Mouse (Mus musculus) stomach, embryonic 15.5 days (tissue): ENCODE data around the gene Slc16a4. TPM values are rescaled to one million over a fixed set of nuclear protein-coding genes. Genes with fewer than 3 reads are reported as not detected.

Experiments
- ATAC-seq: fragments of 200-750 bp; cut with Nextera tagmentation; 2 replicates; pipeline ENCODE4 v1.8.0; 2017; ENCODE audit warnings: low read depth, moderate number of reproducible peaks, moderate TSS enrichment; ENCODE audit not compliant: insufficient read depth, low FRiP score
- H3K27ac ChIP-seq: fragments of 300-500 bp; sonication (generic); 2 replicates; pipeline ENCODE4 v1.5.1; 2015; ENCODE audit warnings: mild to moderate bottlenecking, inconsistent platforms
- H3K27me3 ChIP-seq: fragments of 300-500 bp; sonication (generic); replicated peaks from 2 replicates; pipeline ENCODE4 v1.6.1; 2015; ENCODE audit warnings: inconsistent platforms
- H3K36me3 ChIP-seq: fragments of 300-500 bp; sonication (generic); 2 replicates; pipeline ENCODE4 v1.6.1; 2015; ENCODE audit warnings: inconsistent platforms
- H3K4me1 ChIP-seq: fragments of 300-500 bp; sonication (generic); 2 replicates; pipeline ENCODE4 v1.6.1; 2015; ENCODE audit warnings: inconsistent platforms
- H3K4me2 ChIP-seq: fragments of 300-500 bp; sonication (generic); 2 replicates; pipeline ENCODE4 v1.6.1; 2015; ENCODE audit warnings: mild to moderate bottlenecking, inconsistent platforms
- H3K4me3 ChIP-seq: fragments of 300-500 bp; sonication (generic); replicated peaks from 2 replicates; pipeline ENCODE4 v1.5.1; 2015; ENCODE audit warnings: inconsistent platforms
- H3K9ac ChIP-seq: fragments of 300-500 bp; sonication (generic); 2 replicates; pipeline ENCODE4 v1.6.1; 2015; ENCODE audit warnings: inconsistent platforms
- H3K9me3 ChIP-seq: fragments of 300-500 bp; sonication (generic); 2 replicates; pipeline ENCODE4 v1.6.1; 2016; ENCODE audit warnings: inconsistent platforms
- WGBS: fragments of 180-500 bp; shearing (Covaris S2); methylation state at CpG from one replicate; pipeline ENCODE4 v1.1.7; 2015; 5-methylcytosine and 5-hydroxymethylcytosine counted together
- polyA plus RNA-seq: library from polyadenylated mRNA; unstranded; fragments of >200 nt; fragmentation: Nextera tagmentation; extraction: Ambion mirVana; gene quantifications from 2 replicates; pipeline ENCODE4 v1.2.1, GENCODE M21; 2015

Slc16a4 gene
- 2.6 and 2.9 TPM in 2 replicates for polyA plus RNA-seq

GRCm38 (mm10) chr3:107290764-107291381 is at the start of gene Slc16a4:
TSS of gene Slc16a4 (plus strand) at chr3:107291230.
- H3K9ac ChIP-seq = no peak within 1 kb of the TSS
- no peaks in the 10 kb centered on the region for H3K36me3 ChIP-seq
- H3K4me3 ChIP-seq = no peak within 1 kb of the TSS
- H3K27me3 ChIP-seq = no peaks in the 10 kb centered on the region
- H3K27ac ChIP-seq = no peak within 1 kb of the TSS
- WGBS = 20% methylated on average over 9 of the region's 9 CpGs
- H3K9me3 ChIP-seq = no peaks in the 10 kb centered on the region
- H3K4me1 ChIP-seq = 0 out of 2 replicates have a peak, but pooled peaks cover 6% of the 10 kb centered on the region
- ATAC-seq = peak; percentile 85
- peak within 1 kb of the TSS; percentile 25; the same call in 1 of the 2 replicates for H3K4me2 ChIP-seq

DNA sequence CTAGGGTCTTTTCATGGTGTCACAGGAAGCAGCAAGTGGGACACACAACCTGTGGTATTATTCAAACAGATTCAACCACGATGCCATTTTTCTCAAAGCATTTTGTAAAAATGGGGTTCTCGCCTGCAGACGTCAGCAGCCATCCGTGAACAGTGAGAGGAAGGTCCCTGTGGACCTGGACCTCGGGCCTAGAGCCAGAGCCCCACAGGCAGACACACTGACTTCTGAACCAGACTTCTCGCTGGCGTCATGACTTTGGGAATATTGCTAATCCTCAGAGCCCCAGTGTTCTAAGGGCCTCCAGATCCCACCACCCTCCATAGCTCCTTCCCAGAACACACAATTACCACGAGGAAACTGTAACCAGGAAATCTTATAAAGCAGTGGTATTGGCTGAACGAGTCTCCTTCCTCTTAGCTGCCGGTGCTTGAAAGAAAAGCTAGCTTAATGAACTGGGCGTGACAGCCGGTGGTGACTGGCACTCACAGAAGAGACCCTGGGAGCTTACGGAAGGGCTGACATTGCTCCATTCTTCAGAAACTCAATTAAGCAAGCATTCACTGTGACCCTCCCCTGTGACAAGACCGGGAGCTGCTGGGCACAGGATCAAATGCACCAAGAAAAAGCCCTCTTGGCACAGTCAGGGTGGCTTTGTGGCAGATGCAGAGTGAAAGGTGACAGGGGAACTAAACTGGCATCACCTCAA is 49.5 kb upstream of the Slc16a4 start:
- no peak for ATAC-seq
- no peaks in the 10 kb centered on the region for H3K4me1 ChIP-seq
- no peak overlapping the region for H3K4me3 ChIP-seq

DNA sequence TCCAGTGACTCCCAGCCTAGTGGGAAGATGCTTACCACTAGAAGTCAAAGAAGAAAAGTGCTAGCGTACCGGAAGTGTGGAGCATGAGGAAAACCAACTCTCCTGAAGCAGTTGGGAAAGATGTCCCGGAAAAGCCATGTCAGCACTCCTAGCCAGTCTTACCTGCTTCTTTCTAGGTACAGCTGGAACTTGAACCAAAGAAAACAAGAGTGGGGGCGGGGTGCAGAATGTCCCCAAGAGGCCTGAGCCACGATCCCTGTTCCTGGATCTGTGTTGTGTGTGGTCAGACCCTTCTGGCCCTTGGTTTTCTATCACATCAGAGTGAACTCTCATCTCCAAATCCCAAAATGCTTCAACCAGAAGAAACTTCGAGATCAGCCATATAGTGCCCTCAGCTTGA is 44.2 kb upstream of the Slc16a4 start:
- Histone ChIP-seq H3K9me3 (no peaks in the 10 kb centered on the region), H3K4me2 (no peak overlapping the region), H3K4me1 (no peaks in the 10 kb centered on the region), H3K27me3 (no peaks in the 10 kb centered on the region), H3K4me3 (no peak overlapping the region), H3K27ac (no peak overlapping the region), H3K36me3 (no peaks in the 10 kb centered on the region), H3K9ac (no peak overlapping the region)
- ATAC-seq = no peak
- WGBS = 81% methylated on average over 6 of the region's 6 CpGs

More for the DNA sequence above, 49.5 kb upstream of the Slc16a4 start:
- Histone ChIP-seq H3K27me3 (no peaks in the 10 kb centered on the region), H3K27ac (no peak overlapping the region), H3K4me2 (no peak overlapping the region), H3K36me3 (no peaks in the 10 kb centered on the region), H3K9me3 (no peaks in the 10 kb centered on the region), H3K9ac (no peak overlapping the region)
- WGBS = 56% methylated on average over 14 of the region's 14 CpGs

- H3K4me1 ChIP-seq = no peaks in the 10 kb centered on the region
Measured at GRCm38 (mm10) chr3:107249042-107249441, 42.0 kb upstream of the Slc16a4 start.

GRCm38 (mm10) chr3:107250320-107250719 is 40.7 kb upstream of the Slc16a4 start:
- H3K4me2 ChIP-seq = no peak overlapping the region
- no peak overlapping the region for H3K27ac ChIP-seq
- no peaks in the 10 kb centered on the region for H3K4me1 ChIP-seq
- H3K4me3 ChIP-seq = no peak overlapping the region
- H3K27me3 ChIP-seq = no peaks in the 10 kb centered on the region
- no peak overlapping the region for H3K9ac ChIP-seq
- ATAC-seq = no peak
- no peaks in the 10 kb centered on the region for H3K36me3 ChIP-seq
- 20% methylated on average over 2 of the region's 2 CpGs for WGBS
- H3K9me3 ChIP-seq = no peaks in the 10 kb centered on the region

More at GRCm38 (mm10) chr3:107249042-107249441, 42.0 kb upstream of the Slc16a4 start:
- Histone ChIP-seq H3K9ac (no peak overlapping the region), H3K27ac (no peak overlapping the region), H3K27me3 (no peaks in the 10 kb centered on the region), H3K36me3 (no peaks in the 10 kb centered on the region), H3K4me3 (no peak overlapping the region), H3K4me2 (no peak overlapping the region), H3K9me3 (no peaks in the 10 kb centered on the region)
- WGBS = 63% methylated on average over 3 of the region's 3 CpGs
- no peak for ATAC-seq

DNA sequence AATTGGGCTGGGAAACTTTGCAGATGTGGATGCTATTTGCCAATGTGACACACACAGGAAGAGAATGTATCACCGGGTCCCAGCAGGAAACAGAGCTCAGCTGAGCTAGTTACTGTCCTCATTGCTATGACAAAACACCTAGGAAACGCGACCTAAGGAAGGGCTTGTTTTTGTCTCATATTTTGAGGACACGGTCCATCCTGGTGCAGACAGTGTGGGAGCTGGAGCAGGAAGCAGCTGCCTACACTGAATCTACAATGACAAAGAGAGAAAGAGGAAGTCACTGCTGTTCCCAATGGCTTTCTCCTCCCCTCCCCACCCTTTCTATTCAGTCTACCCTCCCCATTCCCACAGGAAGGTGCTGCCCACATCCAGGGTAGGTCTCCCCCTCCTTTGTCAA is 39.0 kb upstream of the Slc16a4 start:
- Histone ChIP-seq H3K4me1 (no peaks in the 10 kb centered on the region), H3K36me3 (no peaks in the 10 kb centered on the region), H3K27ac (no peak overlapping the region), H3K9ac (no peak overlapping the region), H3K4me3 (no peak overlapping the region), H3K4me2 (no peak overlapping the region), H3K27me3 (no peaks in the 10 kb centered on the region), H3K9me3 (no peaks in the 10 kb centered on the region)
- 55% methylated on average over 4 of the region's 4 CpGs for WGBS
- ATAC-seq = no peak

GRCm38 (mm10) chr3:107253925-107254324 is 37.1 kb upstream of the Slc16a4 start:
- H3K27me3 ChIP-seq = no peaks in the 10 kb centered on the region
- no peak for ATAC-seq
- no peak overlapping the region for H3K4me3 ChIP-seq
- WGBS = 55% methylated on average over 5 of the region's 5 CpGs
- no peaks in the 10 kb centered on the region for H3K9me3 ChIP-seq
- no peaks in the 10 kb centered on the region for H3K36me3 ChIP-seq
- H3K4me2 ChIP-seq = no peak overlapping the region
- no peaks in the 10 kb centered on the region for H3K4me1 ChIP-seq
- no peak overlapping the region for H3K9ac ChIP-seq
- H3K27ac ChIP-seq = no peak overlapping the region

GRCm38 (mm10) chr3:107255992-107256391 is 35.0 kb upstream of the Slc16a4 start:
- H3K36me3 ChIP-seq = no peaks in the 10 kb centered on the region
- H3K27me3 ChIP-seq = no peaks in the 10 kb centered on the region
- no peaks in the 10 kb centered on the region for H3K4me1 ChIP-seq
- WGBS = 70% methylated on average over 3 of the region's 3 CpGs
- H3K9me3 ChIP-seq = no peaks in the 10 kb centered on the region
- ATAC-seq = no peak
- H3K4me2 ChIP-seq = no peak overlapping the region
- no peak overlapping the region for H3K4me3 ChIP-seq
- H3K9ac ChIP-seq = no peak overlapping the region
- H3K27ac ChIP-seq = no peak overlapping the region

GRCm38 (mm10) chr3:107256724-107257123 is 34.3 kb upstream of the Slc16a4 start:
- no peak overlapping the region for H3K4me3 ChIP-seq
- WGBS = 39% methylated on average over 7 of the region's 7 CpGs
- H3K9ac ChIP-seq = no peak overlapping the region
- H3K27me3 ChIP-seq = no peaks in the 10 kb centered on the region
- H3K4me2 ChIP-seq = no peak overlapping the region
- no peak for ATAC-seq
- H3K4me1 ChIP-seq = no peaks in the 10 kb centered on the region
- no peaks in the 10 kb centered on the region for H3K9me3 ChIP-seq
- no peaks in the 10 kb centered on the region for H3K36me3 ChIP-seq
- H3K27ac ChIP-seq = no peak overlapping the region

GRCm38 (mm10) chr3:107257924-107258323 is 33.1 kb upstream of the Slc16a4 start:
- no peak overlapping the region for H3K27ac ChIP-seq
- H3K9ac ChIP-seq = no peak overlapping the region
- no peak overlapping the region for H3K4me3 ChIP-seq
- H3K4me2 ChIP-seq = no peak overlapping the region
- 65% methylated on average over 5 of the region's 5 CpGs for WGBS
- H3K27me3 ChIP-seq = no peaks in the 10 kb centered on the region
- no peaks in the 10 kb centered on the region for H3K9me3 ChIP-seq
- H3K4me1 ChIP-seq = no peaks in the 10 kb centered on the region
- no peaks in the 10 kb centered on the region for H3K36me3 ChIP-seq
- no peak for ATAC-seq

DNA sequence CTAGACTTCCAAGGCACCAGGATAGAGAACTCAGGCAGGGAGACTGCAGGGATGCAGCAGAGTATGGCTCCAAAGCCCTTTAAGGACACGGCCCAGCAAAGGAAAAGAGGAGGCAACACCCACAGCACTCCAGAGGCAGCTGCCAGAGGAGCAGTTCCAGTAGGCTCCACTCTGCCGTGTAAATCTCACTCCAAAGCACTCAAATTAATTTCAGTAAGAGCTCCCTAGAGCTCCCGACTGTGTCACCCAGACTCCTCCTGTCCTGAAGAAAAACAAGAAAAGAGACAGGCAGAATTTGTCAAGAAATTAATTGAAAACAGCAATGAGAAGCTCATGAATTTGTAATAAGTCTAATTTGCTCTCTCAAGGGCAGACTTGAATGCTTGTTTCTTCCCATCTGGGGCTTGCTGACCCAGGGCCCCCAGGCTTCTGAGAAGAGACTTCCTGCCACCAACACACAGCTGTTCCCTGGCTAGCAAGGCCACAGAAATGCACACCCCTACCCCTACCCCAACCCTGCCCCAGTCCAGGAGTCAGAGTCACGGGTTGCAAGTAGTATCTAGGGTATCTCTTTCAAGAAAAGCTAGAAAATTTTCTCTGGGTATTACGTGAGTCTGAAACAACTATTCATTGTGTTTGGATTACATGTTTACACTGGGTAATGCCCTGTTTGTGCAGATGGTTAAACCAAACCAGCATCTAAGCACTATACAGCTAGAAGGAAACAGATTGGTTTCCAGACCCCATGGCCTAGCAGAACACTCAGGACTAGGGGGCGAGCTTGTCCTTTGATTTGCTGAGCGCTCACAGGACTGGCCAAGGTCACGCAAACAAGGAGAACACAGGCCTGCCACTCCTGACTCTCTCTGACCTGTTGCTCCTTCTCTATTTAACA is 29.8 kb upstream of the Slc16a4 start:
- Histone ChIP-seq H3K27me3 (no peaks in the 10 kb centered on the region), H3K4me1 (no peaks in the 10 kb centered on the region), H3K4me2 (no peak overlapping the region), H3K4me3 (no peak overlapping the region), H3K9ac (no peak overlapping the region), H3K9me3 (no peaks in the 10 kb centered on the region), H3K36me3 (no peaks in the 10 kb centered on the region), H3K27ac (peak overlapping the region; percentile 59; the same call in 1 of the 2 replicates)
- ATAC-seq = no peak
- 38% methylated on average over 8 of the region's 8 CpGs for WGBS

- 49% methylated on average over 7 of the region's 7 CpGs for WGBS
- H3K27ac ChIP-seq = no peak overlapping the region
Measured at GRCm38 (mm10) chr3:107261851-107262165, 29.2 kb upstream of the Slc16a4 start.

More at GRCm38 (mm10) chr3:107261851-107262165, 29.2 kb upstream of the Slc16a4 start:
- ATAC-seq = no peak
- H3K27me3 ChIP-seq = no peaks in the 10 kb centered on the region
- no peaks in the 10 kb centered on the region for H3K9me3 ChIP-seq
- no peak overlapping the region for H3K9ac ChIP-seq
- H3K4me2 ChIP-seq = no peak overlapping the region
- no peak overlapping the region for H3K4me3 ChIP-seq
- H3K4me1 ChIP-seq = no peaks in the 10 kb centered on the region
- no peaks in the 10 kb centered on the region for H3K36me3 ChIP-seq
